Mouse (Mus musculus) ES-E14 (cell line): ENCODE measurements around the gene Adprhl1.

Source experiments
- HCFC1 ChIP-seq: IDR thresholded peaks from 2 replicates; pipeline ENCODE4 v1.6.1; 2012; ENCODE audit warnings: low read length, inconsistent platforms, borderline replicate concordance; ENCODE audit not compliant: insufficient read depth
- MAFK ChIP-seq: IDR thresholded peaks from 2 replicates; pipeline ENCODE4 v1.6.1; 2014; ENCODE audit warnings: mild to moderate bottlenecking, low read depth, low read length, inconsistent platforms; ENCODE audit not compliant: insufficient read depth
- ZC3H11A ChIP-seq: IDR thresholded peaks from 2 replicates; pipeline ENCODE4 v1.6.1; 2012; ENCODE audit warnings: low read depth, mild to moderate bottlenecking, inconsistent platforms, low read length, borderline replicate concordance

GRCm38 (mm10) chr8:13202041-13202440, 51.9 kb downstream of the Adprhl1 start:
- no peak for TF ChIP-seq HCFC1
- no peak for TF ChIP-seq ZC3H11A
- no peak for TF ChIP-seq MAFK
